Mouse (Mus musculus) granulocyte monocyte progenitor cell, adult 5-6 weeks (primary cell): Measurements from ENCODE around the gene Rnf227. TPM values are rescaled to one million over a fixed set of nuclear protein-coding genes. Genes with fewer than 3 reads are reported as not detected.

Source experiments
- ATAC-seq: replicated peaks from 2 replicates; pipeline ENCODE4 v1.8.0; 2016; ENCODE audit warnings: mild to moderate bottlenecking, moderate TSS enrichment, inconsistent platforms; ENCODE audit not compliant: poor library complexity, severe bottlenecking
- total RNA-seq, 2 experiments: library from RNA; stranded (forward) in 1 of 2; stranded (reverse) in 1 of 2; fragments of 200-712, 200-1000 nt in 1 of 2; fragments of >200 nt in 1 of 2; fragmentation: Nextera tagmentation in 1 of 2; gene quantifications; 2 replicates each; pipeline ENCODE4 v1.2.3; 2014 to 2017

Gene Rnf227
- total RNA-seq, 2 experiments from 2014 or later: 4.5 to 6.7 TPM

DNA sequence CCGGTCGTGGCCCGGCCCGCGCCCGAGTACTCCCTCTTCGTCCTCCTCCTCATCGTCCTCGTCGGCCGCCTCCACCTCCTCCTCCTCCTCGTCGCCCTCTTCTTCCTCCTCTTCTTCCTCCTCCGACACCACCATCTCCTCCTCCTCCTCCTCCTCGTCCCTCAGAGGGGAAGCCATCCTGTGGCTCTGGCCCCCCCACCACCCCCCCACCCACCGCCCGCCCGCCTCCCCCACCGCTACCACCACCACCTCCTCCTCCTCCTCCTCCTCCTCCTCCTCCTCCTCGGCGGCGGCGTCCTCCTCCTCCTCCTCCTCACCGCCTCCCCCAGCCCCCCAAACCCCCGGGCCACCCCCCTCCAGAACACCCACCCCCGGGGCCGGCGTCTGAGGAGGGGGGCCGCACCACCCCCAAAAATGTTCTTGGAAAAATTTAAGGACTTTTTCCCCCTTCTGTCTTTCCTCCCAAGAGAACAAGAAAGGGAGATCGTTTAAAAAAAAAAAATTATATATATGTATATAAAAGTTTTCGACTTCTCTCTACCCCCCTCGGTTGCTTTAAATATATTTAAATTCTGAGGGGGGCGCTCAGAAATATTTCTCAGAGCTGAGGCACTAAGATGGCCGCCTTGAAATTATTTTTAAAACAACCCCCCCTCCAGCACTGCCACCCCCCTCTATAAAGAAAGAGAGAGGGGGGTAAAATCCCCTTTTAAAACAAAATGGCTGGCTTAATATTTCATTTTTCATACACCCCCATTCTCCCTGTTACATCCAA, 29.1 kb downstream of the Rnf227 start, which contains the start of gene Chd3:
Gene Chd3, minus strand, starts transcription at position 192 of the 775 bp plus-strand sequence.
- ATAC-seq: no peak

DNA sequence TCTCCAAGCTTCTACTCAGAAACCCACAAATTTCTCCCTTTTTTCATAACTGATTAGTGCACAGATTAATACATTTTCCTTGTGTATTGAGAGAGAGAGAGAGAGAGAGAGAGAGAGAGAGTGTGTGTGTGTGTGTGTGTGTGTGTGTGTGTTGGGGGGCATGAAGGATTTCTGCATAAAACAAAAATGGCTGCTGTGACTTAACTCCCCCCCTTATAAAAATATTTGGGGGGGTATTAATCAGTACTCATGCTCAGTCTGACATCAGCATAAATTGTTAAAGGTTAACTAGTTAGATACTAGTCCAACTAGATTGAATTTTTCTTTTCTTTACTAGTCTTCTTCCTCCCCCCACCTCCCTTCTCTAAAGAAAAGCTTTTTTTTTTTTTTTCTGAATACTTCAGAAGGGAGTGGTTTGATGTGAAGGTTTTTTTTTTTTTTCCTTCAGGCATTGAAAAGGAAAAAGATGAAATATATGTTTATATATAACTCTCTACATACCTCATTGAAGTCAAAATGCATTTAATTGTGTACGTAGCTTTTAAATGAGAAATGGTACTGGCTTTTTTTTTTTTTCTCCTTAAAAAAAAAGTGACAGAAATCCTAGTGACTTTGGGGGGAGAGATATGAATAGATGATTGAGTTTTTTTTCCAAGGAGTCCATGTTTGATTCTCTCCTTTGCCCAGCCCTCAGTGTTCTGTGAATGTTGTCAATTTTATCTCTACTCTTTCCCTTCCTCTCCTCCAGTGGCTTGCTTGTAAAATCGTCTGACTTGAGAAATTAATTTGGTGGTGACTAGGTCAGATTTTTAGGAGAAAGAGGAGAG, 29.9 kb downstream of the Rnf227 start:
- ATAC-seq: no peak

DNA sequence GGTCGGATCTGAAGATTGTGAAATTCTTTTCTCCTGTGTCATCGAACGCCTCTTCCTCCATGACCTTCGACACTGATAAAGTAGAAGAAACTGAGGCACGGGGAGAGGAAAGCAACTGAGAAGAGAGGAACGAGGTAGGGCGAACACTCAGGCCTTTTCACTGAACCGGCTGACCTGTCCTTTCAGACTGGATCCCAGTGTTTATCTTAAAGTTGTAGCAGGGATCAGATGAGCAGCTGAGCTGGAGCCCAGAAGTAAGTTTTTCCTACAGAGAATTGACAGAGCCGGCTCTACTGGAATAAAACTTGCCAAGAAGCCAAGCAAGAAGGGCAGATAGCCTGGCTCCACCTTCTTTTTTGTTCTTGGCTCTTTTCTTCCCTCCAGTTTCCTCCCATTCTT, 30.6 kb downstream of the Rnf227 start:
- no peak for ATAC-seq

DNA sequence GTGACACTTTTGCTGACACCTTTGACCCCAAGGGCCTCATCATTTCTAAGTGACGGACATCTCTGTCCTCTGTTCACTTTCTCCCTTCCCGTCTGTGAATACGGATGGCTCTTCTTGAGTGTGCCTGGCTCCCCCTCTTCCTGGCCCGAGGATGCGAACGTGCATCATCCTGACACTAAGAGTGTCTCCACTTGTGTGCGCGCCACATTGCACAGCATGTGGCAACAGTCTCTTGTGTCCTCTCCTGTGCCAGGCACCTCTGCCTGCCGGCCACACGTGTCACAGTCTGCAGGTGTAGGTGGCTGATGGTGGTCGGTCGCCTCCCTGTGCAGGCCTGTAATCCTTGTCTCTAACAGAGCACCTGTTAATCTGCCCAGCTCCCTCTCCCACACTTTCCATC, 31.3 kb downstream of the Rnf227 start:
- no peak for ATAC-seq

DNA sequence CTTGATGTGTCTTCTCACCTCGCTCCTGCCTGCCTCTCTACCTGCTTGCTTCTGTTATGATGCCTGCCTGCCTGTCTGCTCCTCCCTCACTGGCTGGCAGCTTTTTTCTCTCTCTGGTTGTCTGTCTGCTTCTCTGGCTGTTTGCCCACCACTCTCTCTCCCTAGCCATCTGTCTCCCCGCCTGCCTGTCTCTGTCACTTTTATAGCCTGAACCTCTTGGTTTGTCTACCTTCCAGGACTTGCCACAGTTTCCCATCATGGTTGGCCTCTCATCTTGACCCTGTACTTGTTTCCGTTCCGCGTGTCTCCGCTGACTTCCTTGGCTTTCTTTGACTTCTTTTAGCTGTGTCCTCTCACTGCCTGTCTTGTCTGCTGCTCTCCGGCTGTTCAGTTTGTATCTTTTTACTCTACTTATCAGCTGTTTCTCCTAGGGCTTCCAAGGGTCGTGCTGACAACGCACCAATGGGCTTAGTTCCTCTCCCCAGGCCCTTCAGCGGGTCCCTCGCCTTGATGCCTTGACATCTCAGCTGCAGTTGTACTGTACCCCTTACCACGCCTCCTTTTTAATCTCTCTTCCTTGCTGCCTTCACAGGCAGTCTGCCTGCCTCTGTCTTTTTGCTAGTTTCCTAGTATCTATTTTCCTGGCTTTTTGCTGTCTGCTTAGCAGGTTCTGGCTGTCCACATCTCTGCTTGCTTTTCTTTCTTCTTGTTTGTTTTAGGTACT, 32.0 kb downstream of the Rnf227 start:
- ATAC-seq: no peak

DNA sequence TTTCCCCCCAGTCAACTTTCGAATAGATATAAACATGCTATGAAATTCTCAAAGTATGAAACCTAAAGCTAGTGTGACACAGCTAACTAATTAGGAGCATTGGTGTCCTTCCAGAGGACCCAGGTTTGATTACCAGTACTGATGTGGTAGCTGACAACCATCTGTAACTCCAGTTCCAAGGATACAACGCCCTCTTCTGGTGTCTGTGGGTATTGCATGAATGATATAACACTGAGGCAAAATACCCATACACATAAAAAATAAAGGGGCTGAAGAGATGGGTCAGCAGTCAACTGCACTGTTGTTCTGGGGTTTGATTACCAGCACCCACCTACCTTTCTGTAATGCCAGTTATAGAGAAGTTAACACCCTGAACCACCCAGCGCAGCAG, 32.5 kb downstream of the Rnf227 start:
- no peak for ATAC-seq

DNA sequence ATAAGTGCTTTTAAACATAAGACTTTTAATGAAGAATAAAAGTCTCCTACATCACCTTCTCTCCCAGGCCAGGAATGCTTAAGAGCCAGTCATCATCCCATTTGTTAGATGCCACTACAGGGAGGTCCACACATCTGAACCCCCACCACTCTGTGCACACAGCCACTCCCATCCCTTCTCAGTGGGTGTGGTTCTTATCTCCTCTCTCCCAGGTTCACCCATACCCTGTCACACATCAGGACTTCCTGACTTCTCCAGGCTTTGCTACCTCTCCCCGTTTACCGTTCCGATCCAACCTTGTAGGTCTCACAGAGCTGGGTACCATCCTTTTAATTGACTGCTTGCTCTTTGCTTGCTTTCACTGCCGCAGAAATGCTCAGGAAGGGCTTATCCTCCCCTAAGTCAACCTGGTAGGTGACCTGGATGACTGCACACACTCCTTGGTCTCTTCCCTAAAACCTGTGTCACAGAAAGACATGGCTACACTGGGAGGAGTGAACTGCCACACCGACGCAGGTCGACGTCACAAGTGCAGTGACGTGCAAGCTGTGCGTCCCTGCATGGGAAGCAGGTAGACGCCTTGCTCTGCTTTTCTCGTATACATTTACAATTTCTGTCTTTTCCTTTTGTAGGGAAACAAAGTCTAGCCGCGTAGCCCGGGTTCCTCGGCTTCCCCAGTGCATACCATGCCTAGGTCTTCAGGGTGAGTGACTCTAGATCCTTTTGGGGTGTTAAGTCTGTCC, 33.1 kb downstream of the Rnf227 start:
- ATAC-seq: no peak

DNA sequence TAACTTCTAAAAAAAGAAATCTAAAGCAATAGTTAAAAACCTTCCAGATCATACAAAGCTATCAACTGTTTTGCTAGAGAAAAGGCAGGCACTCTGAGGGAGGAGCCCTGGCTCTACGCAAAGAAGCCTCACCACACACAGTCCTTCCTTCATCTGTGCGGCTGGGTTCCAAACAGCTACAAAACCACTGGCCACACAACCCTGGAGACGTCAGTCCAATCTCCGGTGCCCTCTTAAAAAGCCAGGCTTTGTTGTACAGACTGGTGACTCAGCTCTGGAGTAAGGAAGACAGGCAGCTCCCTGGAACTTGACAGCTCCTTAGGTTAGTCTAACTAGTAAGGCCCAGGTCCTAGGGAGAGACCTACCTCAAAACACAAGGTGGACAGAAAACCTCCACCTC, 35.4 kb downstream of the Rnf227 start:
- no peak for ATAC-seq

DNA sequence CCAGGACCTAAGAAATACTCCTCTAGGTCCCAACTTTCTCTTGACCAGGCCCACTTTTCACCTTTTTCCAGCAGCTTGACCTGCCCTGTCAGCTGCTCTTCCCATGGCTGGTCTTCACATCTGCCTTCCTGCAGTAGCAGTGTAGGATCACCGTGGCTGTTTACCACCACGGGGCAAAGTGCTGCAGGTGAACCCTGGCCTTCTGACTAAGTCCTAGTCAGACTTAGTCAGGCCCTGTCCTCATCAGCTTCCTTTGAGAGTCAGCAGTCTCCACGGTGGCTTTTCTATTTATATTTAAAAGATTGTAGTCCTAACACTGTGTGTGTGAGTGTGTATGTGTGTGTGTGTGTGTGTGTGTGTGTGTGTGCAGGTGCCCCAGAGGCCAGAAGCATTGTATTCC, 37.5 kb downstream of the Rnf227 start:
- ATAC-seq: no peak

DNA sequence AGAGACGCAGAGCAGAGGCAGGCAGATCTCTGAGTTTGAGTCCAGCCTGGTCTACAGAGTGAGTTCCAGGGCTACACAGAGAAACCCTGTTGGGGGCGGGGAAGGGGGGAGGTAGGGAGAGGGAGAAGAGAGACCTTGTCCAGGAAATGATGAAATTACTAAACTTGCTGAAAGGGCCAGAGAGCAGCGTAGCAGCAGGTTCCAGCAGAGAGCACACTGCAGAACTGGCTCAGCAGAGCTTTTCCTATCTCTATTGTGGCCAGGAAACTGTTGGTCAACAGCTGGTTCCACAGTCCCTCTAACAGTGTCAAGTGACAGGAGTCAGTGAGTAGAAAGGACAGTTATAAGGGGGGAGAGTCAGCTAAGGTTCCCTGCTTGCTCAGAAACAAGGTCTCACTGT, 39.3 kb downstream of the Rnf227 start:
- peak; percentile 85 for ATAC-seq

DNA sequence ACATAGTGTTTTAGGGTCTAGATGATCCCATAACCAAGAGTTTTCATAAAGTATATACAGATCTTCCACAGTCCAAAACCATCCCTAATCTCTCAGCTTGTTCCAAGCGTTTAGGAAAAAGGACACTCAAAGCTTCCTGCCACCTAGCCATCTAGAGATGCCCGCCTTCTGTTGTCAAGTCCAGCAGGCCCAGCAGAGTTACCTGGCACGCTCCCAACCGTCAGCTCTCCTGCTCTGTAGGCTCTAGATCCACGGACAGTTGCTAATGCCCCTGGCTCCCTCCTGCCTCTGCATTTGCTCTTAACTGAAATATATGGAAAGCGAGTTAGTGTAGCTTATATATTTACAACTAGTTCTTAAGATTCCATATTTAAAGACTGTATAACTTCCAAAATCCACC, 41.1 kb downstream of the Rnf227 start:
- ATAC-seq: no peak

DNA sequence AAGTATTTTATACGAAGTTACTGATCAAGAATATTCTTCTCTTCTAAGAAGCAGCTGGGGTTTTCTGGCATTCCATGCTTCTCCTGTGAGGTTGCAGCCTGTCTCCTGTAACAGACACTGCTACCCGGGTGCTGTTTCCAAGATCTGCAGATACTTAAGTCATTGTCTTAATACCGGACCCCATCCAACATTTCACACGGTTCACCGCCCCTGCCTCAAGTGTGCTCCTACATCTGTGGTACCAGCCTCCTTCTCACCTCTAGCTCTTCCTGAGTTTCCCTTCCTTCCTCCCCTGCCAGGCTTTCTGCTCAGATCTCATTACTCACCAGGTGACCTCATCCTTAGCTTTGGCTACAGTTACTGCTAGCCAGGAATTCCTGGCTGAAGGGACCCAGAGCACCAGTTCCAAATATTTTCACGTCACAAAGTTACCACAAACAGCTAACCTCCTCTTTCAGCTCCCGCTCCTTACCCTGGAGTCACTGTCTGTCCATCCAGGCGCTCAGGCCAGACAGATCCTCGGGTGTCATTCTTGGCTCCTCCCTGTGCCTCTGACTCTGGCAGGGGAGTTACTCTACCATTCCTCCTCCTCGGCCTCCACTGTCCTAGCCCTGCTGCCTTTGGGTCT, 42.3 kb downstream of the Rnf227 start:
- ATAC-seq: no peak

DNA sequence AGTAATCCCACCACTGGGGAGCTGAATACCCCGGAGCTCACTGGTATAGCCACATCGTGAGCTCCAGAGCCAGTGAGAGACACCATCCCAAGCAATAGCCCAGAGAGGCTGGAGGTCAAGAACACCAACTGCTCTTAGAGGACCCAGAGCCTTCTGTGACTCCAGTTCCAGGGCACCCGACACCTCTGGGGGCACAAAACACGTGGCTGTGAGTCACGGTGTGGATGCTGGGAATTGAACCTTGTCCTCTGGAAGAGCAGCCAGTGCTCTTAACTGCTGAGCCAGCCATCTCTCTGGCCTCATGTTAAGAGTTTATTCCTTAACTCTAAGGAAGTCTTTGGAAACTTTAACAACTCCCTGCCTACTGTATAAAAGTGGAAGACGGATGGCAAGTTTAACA, 44.7 kb downstream of the Rnf227 start:
- ATAC-seq: no peak

DNA sequence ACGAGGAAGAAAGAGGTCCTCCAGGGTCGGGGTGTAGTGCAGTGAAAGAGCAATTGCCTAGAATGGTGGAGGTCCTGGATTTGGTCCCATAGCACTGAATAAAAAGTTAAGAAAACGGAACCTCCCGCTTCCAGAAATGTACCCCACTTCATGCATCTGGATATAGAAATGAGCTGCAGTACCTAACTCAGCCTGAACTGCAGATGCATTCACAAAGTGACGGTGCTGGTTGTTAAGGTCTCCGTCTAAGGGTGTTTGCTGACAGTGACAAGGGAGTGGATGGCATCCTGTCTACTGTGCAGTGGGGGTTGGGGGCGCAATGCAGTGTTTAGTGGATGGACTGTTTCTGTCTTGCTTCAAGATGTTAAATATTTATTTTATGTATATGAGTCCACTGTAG, 46.5 kb downstream of the Rnf227 start:
- ATAC-seq: no peak

DNA sequence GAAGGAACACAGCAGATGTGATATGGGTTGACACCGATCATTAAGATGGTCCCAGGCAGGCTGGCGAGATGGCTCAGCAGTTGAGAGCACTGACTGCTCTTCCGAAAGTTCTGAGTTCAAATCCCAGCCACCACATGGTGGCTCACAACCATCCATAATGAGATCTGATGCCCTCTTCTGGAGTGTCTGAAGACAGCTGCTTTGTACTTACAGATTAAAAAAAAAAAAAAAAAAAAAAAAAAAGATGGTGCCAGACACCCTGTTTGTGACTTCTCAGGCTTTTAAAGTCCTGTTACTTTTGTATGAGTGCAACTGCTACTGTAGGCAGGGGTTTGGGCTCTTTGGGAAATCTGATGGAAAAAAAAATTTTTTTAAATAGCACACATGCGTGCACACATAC, 48.4 kb downstream of the Rnf227 start:
- ATAC-seq: no peak

DNA sequence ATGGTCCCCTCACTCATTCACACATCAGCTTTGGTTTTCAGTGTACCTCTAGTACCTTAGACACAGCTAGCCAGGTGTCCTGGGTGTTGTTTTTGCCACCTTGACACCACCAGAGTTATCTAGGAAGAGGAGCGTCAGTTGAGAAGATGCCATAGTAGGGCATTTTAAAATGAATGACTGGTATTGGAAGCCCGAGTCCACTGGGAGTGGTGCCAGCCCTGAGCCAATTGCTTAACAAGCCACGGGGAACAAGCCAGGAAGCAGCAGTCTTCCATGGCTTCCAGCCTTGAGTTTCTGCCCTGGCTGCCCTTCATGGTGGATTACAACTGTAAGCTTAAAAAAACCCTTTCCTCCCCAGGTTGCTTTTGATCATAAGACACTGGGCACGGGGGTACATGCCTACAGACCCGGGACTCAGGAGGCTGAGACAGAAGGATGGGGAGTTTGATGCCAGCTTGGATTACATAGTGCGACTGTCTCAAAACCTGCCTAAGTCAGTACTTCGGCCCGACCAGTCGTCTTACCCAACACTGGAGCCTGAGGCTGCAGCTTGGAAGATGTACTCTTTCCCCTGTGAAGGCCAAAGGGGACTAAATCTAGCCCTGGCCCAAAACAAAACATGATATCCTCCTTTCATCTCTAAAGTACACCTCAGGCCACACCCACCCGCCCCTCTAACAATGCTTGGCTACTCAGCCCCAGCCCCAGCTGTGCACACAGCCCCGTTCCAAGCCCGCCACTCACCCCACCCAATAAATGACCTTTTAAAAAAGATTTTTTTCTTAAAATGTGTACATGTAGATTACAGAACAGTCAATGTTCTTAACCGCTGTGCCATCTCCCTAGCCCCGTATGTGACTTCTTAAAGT, 49.5 kb downstream of the Rnf227 start:
- ATAC-seq: no peak

DNA sequence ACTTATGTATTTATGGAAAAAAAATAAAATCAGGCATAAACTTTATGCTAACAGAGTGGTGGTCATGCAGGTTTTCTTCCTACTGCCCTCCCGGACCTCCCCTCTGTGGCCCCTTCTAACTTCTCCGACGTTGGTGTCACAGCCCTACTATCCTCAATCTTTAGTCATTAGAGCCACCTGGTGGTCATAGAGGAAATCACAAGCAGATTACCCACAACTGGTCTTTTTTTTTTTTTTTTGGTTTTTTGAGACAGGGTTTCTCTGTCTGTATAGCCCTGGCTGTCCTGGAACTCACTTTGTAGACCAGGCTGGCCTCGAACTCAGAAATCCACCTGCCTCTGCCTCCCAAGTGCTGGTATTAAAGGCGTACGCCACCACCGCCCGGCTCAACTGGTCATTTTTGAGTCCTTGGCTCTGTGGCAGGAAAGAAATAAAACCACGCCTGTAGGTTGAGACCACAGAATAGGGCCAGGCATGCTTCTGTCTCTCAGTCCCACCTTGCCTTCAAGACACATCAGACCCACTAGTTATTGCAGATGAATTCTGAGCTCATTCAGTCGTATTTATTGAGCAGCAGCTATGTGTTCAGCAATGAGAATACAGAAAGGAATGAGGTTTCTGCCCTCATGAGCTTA, 50.3 kb downstream of the Rnf227 start:
- ATAC-seq: peak; percentile 48; the same call in 1 of the 2 replicates
